Mouse (Mus musculus): Measurements from ENCODE around the gene Celsr1.
A peak's percentile ranks its signal among the peaks of the same experiment; 100 is the strongest.

Celsr1 gene

DNA sequence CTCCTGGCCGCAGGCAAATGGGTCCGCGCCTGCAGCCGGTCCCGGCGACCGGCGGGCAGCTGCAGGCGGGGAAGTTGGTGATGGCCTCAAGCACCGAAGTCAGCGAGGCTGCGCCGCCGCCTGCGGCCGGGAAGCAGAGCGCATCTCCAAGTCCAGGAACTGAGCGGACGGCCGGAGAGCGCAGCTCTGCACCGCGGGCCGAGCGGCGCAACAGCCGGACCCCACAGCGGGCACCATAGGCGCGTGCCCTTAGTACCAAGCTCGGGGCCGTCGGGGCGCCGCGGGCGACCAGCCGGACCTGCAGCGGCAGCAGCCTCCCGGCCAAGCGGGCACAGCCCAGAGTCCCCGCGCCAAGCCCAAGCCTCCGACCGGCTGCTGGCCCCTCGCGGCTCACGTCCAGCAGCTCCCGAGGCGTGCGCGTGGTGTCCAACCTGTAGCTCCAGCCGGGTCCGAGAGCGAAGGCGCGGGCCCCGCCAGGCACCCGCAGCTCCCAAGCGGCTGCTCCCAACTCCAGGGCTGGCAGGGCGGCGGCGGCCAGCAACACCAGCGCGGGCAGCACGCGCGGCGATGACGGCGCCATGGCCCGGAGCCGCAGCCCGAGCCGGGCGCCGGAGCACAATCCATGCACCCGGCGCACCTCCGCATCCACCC, at the start of gene Celsr1:
Gene Celsr1, minus strand, starts transcription at position 587 of the 651 bp plus-strand sequence.
- DNase-seq (ENCODE audit: low spot score in 2 of 2): no peak

DNA sequence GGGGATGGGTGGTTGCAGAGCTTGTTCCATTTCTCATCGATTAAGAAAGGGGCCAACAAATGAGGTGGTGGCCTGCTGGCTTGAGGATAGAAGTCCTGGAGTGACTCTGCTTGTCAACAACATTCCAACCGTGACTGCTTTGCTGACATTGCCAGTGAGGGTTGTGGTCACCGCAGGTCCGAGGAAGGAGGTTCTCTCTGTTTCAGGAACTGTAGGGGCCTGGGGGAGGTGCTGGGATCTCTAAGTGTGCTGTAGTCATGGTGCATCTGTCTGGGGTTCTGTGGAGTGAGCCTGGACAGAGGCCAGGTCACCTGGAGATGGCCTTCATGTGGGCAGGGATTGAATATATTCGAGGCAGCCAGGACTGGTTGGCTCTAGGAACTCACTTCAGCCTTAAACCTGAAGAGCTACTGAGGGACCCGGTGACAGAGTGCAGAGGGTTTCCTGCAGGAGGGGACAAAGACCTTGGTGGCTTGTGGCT, 49.7 kb upstream of the Celsr1 start:
- DNase-seq (ENCODE audit: low spot score in 2 of 2): no peak

DNA sequence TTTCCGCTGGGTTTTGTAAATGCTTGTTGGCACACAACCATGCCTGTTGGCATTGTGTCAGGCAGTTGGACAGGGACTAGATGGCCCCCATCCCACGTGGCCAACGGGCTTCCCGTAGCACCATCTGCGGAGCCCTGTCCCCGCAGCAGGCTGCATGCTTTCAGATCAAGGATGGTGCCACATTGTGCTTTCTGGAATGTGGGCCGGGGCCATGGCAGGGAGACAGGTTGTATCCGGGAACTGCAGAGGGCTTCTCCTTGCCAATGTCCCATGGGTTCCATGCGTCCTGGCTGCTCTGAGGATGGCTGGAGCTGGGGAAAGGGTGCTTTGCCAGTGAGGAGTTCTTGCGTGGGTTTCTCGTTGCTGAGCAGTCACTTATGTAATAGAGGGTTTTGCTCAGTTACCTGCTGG, 49.0 kb upstream of the Celsr1 start:
- DNase-seq (ENCODE audit: low spot score in 2 of 2): no peak

DNA sequence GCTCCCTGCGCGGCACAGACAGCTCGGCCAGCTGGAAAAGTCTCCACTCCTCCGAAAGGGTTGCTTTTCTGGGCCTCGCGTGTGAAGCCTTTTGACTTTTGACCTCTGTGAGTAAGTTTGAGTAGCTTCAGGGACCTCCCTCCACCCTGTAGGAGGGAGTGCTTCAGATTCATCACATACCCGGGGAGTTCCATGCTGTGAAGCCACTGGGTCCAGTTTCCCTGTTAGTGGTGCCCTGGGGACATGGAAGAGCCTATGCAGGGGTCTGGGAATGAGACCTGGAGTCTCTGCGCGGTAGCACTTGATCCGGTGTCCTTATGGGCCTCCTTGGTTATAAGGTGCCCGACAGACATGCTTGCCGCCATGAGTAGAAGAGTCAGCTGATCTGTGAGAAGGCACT, 48.1 kb upstream of the Celsr1 start:
- DNase-seq (ENCODE audit: low spot score in 2 of 2): no peak

DNA sequence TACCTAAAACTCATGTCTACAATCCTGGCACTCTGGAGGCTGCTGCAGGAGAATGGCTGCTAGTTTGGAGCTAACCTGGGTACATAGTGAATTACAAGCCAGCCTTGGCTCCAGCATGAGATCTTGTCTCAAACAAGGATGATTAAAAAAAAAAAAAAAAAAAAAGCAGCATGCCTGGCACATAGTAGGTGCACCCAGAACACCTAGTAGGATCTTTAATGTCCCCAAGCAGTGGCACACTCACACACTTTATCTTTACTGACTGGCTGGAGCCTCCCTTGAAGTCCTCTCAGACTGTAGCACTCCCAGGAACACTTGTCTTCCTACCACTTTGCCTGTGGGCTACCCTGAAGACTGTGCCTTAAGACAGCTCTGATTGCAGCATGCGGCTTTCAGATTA, 46.8 kb upstream of the Celsr1 start:
- no peak for DNase-seq (ENCODE audit: low spot score in 2 of 2)

DNA sequence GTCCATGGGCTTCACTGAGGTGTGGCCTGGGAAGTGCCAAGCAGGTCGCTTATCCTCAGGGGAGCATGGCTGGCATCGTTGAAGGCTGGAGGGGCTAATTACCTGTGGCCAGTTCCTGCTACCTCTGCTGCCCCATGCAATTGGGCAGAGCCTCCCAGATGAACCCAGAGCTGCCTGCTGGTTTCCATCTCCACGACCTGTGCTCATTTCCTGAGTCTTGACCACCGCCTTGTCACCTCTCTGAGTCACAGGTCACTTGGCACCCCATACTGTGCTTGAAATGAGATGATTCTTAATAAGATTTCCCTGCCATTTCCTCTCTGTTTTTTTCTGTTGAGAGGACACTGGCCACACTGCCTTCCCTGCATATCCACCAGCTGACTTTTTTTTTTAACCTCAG, 46.3 kb upstream of the Celsr1 start:
- peak; percentile 72 to 75 for DNase-seq (ENCODE audit: low spot score in 2 of 2)

DNA sequence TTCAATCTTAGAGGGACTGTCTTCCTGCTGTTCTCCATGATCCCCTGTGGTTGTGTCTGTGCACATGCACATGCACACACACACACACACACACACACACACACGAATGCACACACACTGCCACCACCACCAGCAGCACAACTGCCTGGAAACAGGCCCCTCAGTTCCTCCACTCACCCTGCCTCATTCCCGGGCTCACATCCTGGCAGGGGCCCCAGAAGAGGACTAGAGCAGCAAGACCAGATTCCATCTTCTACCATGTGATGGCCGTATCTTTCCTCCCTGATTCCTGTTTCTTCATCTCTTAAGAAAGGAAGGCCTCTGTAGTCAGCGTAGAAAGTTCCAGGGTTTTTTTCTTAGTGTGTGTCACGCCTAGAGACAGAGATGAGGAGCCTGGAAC, 45.9 kb upstream of the Celsr1 start:
- DNase-seq (ENCODE audit: low spot score in 2 of 2): peak in 1 of 2 experiments; percentile 35

DNA sequence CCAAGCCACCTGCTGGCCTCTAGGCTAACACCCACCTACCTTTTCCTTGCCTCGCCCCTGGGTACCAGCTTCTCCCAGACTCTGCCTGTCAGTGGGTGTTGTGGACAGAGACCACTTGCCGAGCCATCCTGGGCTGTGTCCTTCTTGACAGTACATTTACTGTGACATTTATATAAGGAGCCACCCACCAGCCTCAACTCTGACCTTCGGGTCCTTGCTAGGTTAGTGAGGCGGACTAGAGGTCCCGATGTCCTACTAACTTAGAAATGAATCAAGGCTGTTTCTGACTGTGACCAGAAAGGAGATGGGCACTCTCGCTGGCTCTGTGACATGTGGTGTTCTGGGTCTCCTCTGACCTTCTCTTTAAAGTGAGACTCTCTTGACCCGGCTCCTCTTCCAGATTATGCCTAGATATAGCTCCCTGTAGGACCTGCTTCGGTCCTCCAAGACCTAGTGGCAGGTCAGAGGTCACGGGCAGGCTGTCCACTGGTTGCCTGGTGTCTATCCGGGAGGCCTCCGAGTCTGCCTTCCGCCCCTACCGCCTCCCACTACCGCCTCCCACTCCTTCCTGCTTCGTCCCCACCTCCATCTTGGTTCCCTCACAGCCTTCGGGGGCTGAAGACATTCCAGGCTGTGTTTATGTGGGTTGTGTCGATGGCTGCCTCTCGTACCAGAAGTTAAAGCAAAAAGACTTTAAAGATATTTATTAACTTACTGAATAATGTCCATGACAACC, 45.1 kb upstream of the Celsr1 start:
- no peak for DNase-seq (ENCODE audit: low spot score in 2 of 2)

DNA sequence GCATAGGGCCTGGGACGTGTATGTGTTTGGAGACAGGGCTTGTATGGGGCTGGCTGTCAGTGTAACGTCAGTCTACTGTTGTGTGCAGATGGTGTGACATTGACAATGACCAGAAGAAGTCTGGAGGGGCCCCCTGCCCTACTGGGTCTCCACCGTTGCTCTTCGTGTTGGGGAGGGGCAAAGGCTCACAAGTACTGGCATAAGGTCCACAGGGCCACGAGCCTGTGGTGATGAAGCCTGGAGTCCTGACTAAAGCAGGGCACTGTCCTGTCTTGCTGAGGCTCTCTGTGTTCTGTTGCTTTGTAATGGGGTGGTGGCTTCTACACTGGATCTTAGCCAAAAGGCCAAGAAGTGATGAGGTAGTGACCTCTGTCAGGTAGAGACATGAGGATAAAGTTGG, 44.4 kb upstream of the Celsr1 start:
- no peak for DNase-seq (ENCODE audit: low spot score in 2 of 2)

DNA sequence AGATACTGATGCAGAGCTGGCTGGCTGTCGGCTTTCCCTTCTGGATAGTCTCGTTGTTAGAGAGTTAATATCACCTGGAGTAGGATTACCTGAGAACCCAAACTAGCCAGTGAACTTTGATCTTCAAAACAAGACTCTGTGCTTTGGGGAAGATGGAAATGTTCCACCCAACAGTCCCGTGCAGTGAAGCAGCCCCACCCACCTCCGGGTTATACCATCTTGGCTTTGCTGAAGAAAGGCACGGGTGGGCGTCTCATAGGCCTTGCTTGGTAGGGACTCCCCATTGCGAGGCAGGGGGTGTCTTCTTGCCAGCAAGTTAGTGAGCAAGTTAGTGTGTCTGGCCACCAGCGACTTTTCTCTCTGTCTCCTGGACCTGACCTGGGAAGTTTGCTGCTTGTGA, 42.8 kb upstream of the Celsr1 start:
- no peak for DNase-seq (ENCODE audit: low spot score in 2 of 2)

DNA sequence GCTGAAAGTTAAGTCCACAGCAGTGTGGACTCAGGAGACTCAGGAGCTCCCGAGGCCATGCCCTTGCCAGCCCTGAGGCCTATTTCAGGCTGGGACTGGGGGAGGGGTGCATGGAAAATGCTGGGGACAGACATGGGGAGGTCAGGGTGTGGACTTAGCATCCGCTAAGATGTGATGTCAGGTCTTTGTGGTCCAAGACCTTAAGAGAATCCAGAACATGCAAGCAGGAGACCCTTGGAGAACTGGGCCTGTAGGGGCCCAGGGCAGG, 42.4 kb upstream of the Celsr1 start:
- no peak for DNase-seq (ENCODE audit: low spot score in 2 of 2)

DNA sequence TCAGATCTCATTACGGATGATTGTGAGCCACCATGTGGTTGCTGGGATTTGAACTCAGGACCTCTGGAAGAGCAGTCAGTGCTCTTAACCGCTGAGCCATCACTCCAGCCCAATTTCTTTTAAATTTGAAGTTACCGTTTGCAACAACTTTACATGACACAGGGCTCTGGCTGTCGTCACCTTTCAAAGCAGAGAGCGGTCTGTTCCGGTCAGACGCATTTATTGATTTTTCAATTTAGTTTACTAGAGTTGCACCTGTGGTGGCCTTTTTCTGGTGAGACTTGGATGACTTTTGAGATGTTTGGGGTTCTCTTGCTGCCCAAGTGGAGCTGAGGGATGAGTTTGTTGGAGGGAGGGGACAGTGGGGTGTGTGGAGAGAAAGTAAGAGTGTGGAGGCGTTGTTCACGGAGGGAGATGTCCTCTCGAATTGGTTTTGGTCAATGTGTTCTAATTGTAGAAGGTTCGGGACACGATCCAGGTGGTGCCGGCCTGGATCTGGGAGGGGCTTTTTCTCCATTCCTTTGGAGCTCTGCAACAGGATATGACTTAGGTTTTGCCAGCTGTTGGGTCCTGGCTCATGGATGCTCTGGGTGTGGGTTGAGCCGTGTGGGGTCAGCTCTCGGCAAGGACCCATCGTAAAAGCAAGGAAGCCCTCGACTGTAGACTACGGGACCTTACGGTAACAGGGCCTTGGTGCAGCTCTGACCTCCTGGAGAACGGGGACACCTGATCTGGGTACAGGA, 41.9 kb upstream of the Celsr1 start:
- DNase-seq (ENCODE audit: low spot score in 2 of 2): peak in 1 of 2 experiments; percentile 31

DNA sequence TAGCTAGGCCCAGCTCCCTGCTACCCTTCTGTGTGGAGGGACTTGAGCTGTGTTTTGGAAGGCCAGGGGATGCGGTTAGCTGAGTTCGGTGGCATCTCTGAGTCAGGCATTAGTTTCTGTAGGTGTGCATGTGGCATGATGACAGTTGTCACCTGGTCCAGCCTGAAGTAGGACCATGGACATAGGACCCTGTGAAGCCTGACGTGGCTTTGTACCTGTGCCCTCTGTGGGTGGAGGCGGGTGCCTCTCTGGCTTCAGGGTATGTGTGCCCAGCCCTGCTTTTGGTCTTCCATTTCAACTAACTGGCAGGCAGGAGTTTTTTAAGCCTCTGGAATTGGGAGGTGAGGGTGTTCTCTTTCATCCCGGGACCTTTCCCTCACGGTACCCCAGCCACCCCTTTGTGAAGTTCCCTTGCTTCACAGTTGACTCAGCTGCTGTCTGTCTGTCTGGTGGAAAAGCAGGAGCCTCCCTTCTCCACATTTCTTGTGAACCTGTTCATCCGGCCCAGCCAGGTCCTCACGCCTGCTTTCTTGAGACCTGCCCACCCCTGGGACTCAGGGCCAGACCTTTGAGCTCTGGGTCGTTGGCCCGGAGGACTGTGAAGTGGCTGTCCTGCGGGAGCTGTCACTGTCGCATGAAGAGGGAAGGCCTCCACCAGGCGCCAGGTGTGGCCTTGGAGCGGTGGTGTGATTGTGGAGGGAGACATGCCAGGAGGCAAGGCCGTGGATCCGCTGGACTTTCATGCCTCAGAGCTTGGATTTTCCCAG, 40.8 kb upstream of the Celsr1 start:
- DNase-seq (ENCODE audit: low spot score in 2 of 2): no peak

DNA sequence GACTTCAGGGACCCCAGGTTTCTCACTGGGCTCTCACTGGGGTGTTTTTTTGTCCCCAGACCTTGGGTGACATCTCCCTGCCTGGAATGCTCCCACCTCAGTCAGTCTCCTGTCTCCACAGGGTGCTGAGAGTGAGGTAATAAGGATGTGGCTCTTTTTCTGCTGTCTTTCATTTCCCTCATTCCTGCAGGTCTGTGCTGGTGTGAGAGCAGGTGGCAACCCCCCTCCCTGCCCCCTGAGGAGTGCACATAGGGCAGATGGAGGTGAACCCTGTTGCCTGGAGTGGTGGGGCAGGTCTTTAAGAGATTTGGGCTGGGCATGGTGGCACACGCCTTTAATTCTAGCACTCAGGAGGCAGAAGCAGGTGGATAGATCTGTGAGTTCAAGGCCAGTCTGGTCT, 37.6 kb upstream of the Celsr1 start:
- DNase-seq (ENCODE audit: low spot score in 2 of 2): no peak

DNA sequence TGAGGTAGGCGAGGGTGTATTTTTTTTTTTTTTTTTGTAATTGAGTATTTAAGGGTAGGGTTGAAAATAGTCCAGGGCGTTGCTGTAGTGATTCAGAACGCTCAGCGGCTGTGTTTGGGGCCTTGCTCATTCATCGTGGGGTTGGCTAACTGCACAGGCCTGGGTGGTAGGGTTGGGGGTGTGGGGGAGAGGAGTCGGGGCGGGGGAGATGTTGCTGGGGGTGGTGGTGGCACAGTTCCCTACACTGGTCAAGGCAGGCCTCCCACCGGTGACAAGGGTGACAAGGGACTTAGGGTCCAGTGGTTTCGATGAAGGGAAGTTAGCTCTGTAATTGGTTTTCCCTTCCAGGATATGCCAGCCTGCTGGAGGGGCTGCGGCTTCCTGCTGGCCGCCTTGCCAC, 36.8 kb upstream of the Celsr1 start:
- no peak for DNase-seq (ENCODE audit: low spot score in 2 of 2)

DNA sequence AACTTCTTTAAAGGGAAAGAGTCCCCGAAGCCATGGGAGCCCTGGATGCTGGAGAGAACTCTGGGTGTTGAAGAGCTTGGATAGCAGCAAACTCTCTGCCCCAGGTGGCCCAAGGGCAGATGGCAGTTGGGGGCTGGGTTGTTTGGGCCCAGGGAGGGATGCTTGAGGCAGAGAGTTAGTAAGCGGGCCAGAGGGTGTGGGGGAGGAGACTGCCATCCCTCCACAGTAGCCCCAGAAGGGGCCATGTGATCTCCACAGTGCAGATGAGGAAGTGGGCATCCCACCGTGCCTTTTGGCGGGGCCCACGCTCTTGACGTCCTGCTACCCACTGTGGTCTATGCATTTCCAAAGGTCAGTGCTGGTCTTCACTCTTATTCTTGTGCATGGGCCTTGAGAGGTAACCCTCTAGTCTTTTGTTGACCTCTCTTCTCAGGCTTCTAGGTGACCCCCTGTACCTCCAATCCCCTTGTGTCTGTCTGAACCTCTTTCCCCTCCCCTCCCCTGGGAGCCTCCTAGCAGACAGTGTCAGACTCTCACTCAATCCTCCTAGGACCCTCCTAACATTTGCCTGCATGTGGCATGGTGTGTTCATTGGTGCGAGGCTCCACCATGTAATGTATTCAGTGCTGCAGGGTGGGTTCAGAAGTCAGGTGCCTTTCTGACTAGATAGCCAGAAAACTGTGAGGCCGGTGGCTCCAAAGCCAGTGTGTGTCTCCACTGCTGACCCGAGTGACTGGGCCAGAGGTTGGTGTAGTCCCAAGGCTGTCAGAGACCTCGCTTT, 35.6 kb upstream of the Celsr1 start:
- DNase-seq (ENCODE audit: low spot score in 2 of 2): no peak

DNA sequence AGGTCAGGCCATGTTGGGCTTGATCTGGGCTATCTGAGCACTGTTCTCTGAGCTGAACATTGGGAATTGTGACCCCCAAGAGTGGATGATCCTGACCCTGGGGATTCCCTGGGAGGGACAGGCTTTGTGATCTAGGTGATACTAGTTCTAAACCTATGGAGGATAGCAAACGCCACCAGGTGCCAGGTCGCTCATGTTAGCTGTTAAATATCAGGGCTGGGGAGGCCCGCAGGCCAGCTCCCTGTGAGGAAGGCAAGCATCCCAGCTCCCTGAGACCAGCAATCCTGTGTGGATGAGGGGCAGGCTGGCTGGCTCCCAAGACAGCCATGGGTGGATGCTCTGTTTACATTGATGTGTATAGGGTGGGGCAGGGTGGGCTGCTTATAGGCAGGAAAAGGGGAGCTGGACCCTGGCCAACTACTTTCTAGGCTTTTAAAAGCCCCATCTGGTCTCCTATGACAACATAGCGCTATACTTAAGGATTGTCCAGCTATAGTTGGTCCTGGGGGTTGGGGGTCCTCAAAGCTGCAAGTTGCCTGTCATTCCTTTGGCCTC, 34.4 kb upstream of the Celsr1 start:
- no peak for DNase-seq (ENCODE audit: low spot score in 2 of 2)

DNA sequence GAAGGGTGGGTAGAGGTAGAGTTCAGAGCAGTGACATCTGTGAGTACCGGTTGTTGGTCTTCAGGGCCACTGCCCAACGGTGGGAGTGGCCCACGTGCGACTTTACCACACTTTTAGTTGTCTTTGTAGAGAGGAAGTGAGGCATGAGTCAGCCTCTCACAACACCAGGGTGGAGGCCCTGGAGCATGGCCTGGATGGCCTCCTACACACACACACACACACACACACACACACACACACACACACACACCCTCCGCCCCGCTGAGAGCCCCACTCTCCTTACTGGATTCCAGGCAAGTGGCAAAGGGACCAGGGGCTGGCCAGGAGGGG, 34.0 kb upstream of the Celsr1 start:
- DNase-seq (ENCODE audit: low spot score in 2 of 2): peak in 1 of 2 experiments; percentile 56

DNA sequence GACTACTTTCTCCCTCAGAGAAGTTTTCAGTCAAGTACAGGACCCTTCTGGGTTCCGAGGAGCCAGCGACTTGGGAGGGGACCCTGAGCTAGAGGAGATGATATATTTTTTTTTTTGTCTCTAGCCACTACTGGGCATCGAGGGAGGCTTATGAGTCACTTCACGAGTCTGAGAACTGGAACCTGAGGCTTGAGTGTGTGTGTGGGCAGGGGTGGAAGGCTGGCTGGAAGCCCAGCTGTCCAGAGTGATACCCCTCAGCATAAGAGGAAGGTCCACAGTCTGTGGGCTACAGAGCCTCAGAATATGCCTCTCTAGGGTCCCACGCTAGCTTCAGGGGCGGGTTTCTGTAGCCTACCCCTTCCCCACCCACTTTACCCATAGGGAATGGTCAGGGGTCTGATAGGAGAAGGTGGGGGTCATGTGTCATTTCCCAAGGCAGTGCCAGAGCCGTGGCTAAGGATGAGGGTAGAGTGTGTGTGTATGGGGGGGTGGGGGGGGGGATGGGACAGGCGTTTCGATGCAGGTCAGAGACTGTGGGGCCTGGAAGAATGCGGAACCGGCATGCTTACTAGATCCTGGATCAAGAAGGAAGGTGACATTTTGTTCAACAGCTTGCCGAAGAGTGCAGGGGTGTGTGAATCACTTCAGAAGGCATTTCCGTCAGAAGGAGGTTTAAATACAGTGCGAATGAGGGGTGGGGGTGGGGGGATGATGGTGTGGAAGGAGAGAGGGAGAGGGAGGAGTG, 33.4 kb upstream of the Celsr1 start:
- DNase-seq (ENCODE audit: low spot score in 2 of 2): no peak

DNA sequence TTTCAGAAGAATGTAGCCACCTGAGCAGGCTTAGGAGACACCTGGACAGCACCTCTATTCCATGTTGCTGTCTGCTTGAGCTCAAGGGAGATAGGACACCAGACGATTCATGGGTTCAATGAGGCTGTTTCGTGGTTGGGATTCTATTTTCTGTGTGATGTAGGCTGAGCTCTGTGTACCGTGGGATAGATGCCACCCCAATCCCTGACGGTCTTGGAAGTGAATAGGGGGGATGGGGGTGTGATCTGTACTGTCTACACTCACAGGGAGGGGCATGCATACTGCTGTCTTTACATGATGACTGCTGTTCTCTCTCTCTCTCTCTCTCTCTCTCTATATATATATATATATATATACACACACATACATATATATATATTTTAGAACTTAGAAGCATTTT, 31.8 kb upstream of the Celsr1 start:
- no peak for DNase-seq (ENCODE audit: low spot score in 2 of 2)

DNA sequence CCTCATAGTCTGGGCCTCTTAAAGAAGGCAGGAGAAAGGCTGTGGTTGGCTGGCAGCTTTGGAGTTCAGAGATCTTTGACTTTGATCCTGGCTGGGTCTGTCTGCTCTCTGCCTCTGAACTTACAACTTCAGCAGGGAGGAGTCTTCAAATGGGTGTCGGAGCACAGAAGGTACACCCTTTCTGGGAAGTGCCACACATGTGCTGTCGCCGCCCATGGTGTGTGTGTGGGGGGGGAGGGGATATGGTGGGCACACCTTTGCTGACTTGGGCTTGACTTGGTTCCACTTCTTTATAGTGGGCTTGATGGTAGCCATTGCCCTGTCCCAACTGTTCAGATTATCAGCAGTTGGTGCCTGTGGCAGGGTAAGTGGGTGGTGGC, 31.3 kb upstream of the Celsr1 start:
- DNase-seq (ENCODE audit: low spot score in 2 of 2): no peak
